Mouse (Mus musculus): ENCODE results near the gene Btg1.

- TF ChIP-seq GATA1 (IDR thresholded peaks at IDR 0.05; ENCODE audit: low read length) (no peak), TAL1 (IDR thresholded peaks at IDR 0.05; ENCODE audit: low read length) (no peak)
These were observed 20.4 kb upstream of the Btg1 start for GRCm38 (mm10) chr10:96596411-96596810.
